Mouse (Mus musculus): ENCODE data around the gene Rassf4. TPM values are rescaled to one million over a fixed set of nuclear protein-coding genes. Genes with fewer than 3 reads are reported as not detected.
A peak's percentile ranks its signal among the peaks of the same experiment; 100 is the strongest.

Gene Rassf4
- polyA plus RNA-seq, 1 experiment from 2014 or later: 7.9 TPM

DNA sequence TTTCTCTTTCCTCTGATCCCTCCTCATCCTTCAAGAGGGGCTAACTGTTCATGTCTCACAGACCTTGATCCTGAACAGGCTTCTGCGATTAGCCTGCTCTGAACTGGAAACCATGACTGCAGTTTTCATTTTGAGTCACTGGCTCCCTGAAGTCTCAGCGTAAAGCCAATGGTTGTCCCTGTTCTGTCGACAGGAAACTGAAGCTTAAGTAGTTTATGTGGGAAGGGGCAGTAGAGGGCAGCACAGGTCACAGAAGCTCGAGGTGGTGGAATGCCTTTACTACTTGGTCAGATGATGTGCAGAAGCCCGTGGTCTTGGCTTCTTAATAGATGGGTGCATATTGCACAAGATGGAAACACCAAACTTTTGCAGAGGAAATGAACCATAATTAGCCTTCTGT is 38.3 kb upstream of the Rassf4 start:
- H3K4me1 ChIP-seq (replicated peaks; ENCODE audit: control insufficient read depth, insufficient read depth, low read length): no peaks in the 10 kb centered on the region
- no peak overlapping the region for H3K4me2 ChIP-seq (ENCODE audit: low read length)
- no peak overlapping the region for H3K4me3 ChIP-seq (replicated peaks; ENCODE audit: low read length)
- no peak for ATAC-seq
- no peak overlapping the region for H3K9ac ChIP-seq (replicated peaks; ENCODE audit: low read depth, low read length)
- H3K27ac ChIP-seq (ENCODE audit: low read length): no peak overlapping the region
- no peaks in the 10 kb centered on the region for H3K27me3 ChIP-seq (replicated peaks; ENCODE audit: control insufficient read depth, insufficient read depth, low read length)
- H3K36me3 ChIP-seq (ENCODE audit: control insufficient read depth, insufficient read depth): no peaks in the 10 kb centered on the region
- WGBS: 38% methylated on average over 5 of the region's 5 CpGs
- H3K9me3 ChIP-seq (ENCODE audit: control insufficient read depth, low read length): no peaks in the 10 kb centered on the region

DNA sequence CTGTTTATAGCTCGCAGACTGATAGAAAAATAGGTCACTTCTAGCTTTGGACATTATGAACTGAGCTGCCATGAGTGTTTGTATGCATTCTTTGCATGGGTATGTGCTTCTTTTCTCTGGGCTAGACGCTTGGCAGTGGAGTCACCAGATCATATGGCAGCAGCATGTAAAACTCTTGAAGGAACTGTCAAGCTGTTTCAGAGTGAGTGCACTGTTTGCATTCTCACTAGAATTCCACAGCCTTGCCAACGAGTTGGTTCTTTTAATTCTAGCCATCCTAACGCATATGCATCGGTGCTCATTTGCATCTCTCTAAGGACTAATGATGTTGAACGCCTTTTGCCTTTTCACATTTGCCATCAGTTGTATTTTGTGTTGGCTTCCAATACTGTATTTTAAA is 30.6 kb upstream of the Rassf4 start:
- Histone ChIP-seq H3K4me3 (replicated peaks; ENCODE audit: low read length) (no peak overlapping the region), H3K27me3 (replicated peaks; ENCODE audit: control insufficient read depth, insufficient read depth, low read length) (no peaks in the 10 kb centered on the region), H3K9ac (replicated peaks; ENCODE audit: low read depth, low read length) (no peak overlapping the region), H3K9me3 (ENCODE audit: control insufficient read depth, low read length) (no peaks in the 10 kb centered on the region), H3K4me1 (replicated peaks; ENCODE audit: control insufficient read depth, insufficient read depth, low read length) (0 out of 2 replicates have a peak, but pooled peaks cover 3% of the 10 kb centered on the region), H3K27ac (ENCODE audit: low read length) (no peak overlapping the region), H3K4me2 (ENCODE audit: low read length) (no peak overlapping the region), H3K36me3 (ENCODE audit: control insufficient read depth, insufficient read depth) (no peaks in the 10 kb centered on the region)
- WGBS: 21% methylated on average over 6 of the region's 6 CpGs
- peak; percentile 57; the same call in 1 of the 2 replicates for ATAC-seq

DNA sequence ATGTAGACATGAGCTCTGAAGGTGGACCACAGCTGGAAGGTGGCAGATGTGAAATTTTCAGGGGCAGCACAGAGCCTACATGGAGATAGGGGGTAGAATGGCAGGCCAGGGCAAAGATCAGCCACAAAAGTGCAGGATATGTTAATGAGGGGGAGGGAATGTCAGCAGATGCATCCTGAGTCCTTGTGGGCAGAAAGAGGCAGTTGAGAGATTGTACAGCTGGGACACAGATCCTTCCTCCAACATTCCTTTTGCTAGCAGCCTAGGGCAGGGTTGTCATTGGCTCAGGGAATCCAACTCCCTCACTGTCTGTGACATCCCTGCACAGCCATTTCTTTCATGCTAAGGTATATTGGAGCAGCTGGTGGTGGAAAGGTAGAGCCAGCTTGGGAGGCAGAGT is 27.1 kb upstream of the Rassf4 start:
- no peaks in the 10 kb centered on the region for H3K36me3 ChIP-seq (ENCODE audit: control insufficient read depth, insufficient read depth)
- no peak overlapping the region for H3K9ac ChIP-seq (replicated peaks; ENCODE audit: low read depth, low read length)
- no peak for ATAC-seq
- H3K4me1 ChIP-seq (replicated peaks; ENCODE audit: control insufficient read depth, insufficient read depth, low read length): 0 out of 2 replicates have a peak, but pooled peaks cover 3% of the 10 kb centered on the region
- H3K27ac ChIP-seq (ENCODE audit: low read length): no peak overlapping the region
- no peaks in the 10 kb centered on the region for H3K9me3 ChIP-seq (ENCODE audit: control insufficient read depth, low read length)
- no peak overlapping the region for H3K4me2 ChIP-seq (ENCODE audit: low read length)
- H3K4me3 ChIP-seq (replicated peaks; ENCODE audit: low read length): no peak overlapping the region
- no peaks in the 10 kb centered on the region for H3K27me3 ChIP-seq (replicated peaks; ENCODE audit: control insufficient read depth, insufficient read depth, low read length)

DNA sequence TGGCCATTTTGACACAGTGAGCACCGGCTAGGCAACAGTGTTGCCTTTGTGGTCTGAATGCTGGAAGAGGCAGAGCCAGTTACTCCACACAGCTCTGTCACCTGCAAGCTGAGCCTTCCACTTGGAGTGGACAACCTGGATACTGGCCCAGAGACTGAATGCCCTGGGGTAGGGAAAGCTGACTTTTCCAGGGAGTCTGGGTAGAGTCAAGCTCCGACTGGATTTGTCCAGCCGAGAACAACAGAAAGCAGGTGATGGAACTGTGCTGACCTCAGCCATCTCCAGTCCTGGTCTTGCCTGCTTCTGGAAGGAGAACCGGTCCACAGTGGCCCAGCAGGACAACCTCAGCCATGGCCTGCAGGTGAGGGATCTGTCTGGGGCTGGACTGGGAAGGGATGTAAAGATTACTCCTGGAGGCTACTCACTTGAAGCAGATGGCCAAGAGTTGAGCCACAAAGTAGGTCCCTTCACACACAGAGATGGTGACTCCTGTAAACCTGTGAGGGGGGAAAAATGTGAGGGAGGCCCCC is 24.2 kb upstream of the Rassf4 start:
- WGBS: 96% methylated on average over 4 of the region's 4 CpGs
- H3K27ac ChIP-seq (ENCODE audit: low read length): no peak overlapping the region
- no peaks in the 10 kb centered on the region for H3K9me3 ChIP-seq (ENCODE audit: control insufficient read depth, low read length)
- H3K9ac ChIP-seq (replicated peaks; ENCODE audit: low read depth, low read length): no peak overlapping the region
- H3K36me3 ChIP-seq (ENCODE audit: control insufficient read depth, insufficient read depth): no peaks in the 10 kb centered on the region
- H3K4me2 ChIP-seq (ENCODE audit: low read length): no peak overlapping the region
- H3K4me1 ChIP-seq (replicated peaks; ENCODE audit: control insufficient read depth, insufficient read depth, low read length): no peaks in the 10 kb centered on the region
- H3K27me3 ChIP-seq (replicated peaks; ENCODE audit: control insufficient read depth, insufficient read depth, low read length): no peaks in the 10 kb centered on the region
- no peak overlapping the region for H3K4me3 ChIP-seq (replicated peaks; ENCODE audit: low read length)
- no peak for ATAC-seq

DNA sequence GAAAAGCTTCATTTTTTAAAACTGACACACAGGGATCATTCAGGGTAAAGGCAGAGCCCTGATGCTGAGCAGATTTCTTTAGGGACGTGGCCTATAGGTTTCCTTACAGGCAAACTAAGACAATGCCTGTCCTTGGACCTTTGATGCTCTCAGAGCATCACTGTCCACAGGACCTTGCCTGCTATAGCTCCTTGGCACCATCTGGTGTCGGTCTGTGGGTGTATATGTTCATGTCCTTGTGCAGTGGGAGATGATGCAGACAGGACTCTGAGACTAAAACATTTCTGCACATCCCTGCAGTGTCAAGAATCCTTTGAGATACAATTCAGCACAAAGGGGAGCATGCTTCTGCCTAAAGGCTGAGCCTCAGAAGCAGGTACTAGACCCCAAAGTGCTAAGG is 23.7 kb upstream of the Rassf4 start:
- H3K27me3 ChIP-seq (replicated peaks; ENCODE audit: control insufficient read depth, insufficient read depth, low read length): no peaks in the 10 kb centered on the region
- 61% methylated on average over 2 of the region's 2 CpGs for WGBS
- H3K9ac ChIP-seq (replicated peaks; ENCODE audit: low read depth, low read length): no peak overlapping the region

DNA sequence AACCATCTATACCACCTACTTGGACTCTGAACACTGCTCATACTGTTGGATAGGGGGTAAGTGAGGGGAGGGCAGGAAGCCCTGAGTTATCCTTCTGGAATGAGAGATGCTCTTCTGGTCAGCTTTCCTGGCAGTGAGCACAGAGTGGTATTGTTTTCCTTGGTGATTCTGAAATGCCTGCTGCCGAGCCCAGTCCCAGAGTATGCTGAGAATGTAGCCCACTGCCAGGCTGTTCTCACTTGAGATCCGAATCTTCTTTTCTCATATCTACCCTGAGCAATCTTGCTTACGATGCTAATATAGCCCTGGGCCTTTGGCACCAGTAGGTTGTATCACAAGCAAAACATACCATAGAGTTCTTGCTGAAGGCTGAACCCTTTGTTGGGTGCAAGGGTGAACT is 20.6 kb upstream of the Rassf4 start:
- H3K4me2 ChIP-seq (ENCODE audit: low read length): no peak overlapping the region
- no peak for ATAC-seq
- H3K27me3 ChIP-seq (replicated peaks; ENCODE audit: control insufficient read depth, insufficient read depth, low read length): no peaks in the 10 kb centered on the region
- no peaks in the 10 kb centered on the region for H3K9me3 ChIP-seq (ENCODE audit: control insufficient read depth, low read length)
- no peak overlapping the region for H3K9ac ChIP-seq (replicated peaks; ENCODE audit: low read depth, low read length)
- H3K4me1 ChIP-seq (replicated peaks; ENCODE audit: control insufficient read depth, insufficient read depth, low read length): no peaks in the 10 kb centered on the region
- H3K36me3 ChIP-seq (ENCODE audit: control insufficient read depth, insufficient read depth): no peaks in the 10 kb centered on the region
- no peak overlapping the region for H3K4me3 ChIP-seq (replicated peaks; ENCODE audit: low read length)
- H3K27ac ChIP-seq (ENCODE audit: low read length): no peak overlapping the region
- 81% methylated on average over 3 of the region's 3 CpGs for WGBS

More for the DNA sequence above, 23.7 kb upstream of the Rassf4 start:
- H3K4me2 ChIP-seq (ENCODE audit: low read length): no peak overlapping the region
- no peaks in the 10 kb centered on the region for H3K36me3 ChIP-seq (ENCODE audit: control insufficient read depth, insufficient read depth)
- H3K4me3 ChIP-seq (replicated peaks; ENCODE audit: low read length): no peak overlapping the region
- no peaks in the 10 kb centered on the region for H3K4me1 ChIP-seq (replicated peaks; ENCODE audit: control insufficient read depth, insufficient read depth, low read length)
- no peak for ATAC-seq
- H3K27ac ChIP-seq (ENCODE audit: low read length): no peak overlapping the region
- H3K9me3 ChIP-seq (ENCODE audit: control insufficient read depth, low read length): no peaks in the 10 kb centered on the region

DNA sequence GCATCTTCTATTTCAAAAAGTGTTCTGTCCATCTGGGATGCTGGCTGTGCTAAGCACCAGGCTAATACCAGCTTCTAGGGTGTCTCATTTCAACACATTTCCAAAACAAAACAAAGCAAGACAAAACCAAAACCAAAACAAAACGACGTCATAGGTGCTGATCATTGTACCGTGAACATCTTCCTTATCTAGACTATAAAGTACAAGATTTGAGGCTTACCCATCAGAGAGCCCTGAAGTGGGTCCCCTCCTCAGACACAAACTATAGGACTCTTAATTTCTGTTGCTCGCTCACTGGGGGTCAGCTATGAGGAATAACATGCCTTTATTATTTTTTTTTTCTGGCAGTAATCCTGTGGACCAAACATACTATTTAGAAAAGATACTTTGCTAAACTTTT is 19.9 kb upstream of the Rassf4 start:
- H3K27me3 ChIP-seq (replicated peaks; ENCODE audit: control insufficient read depth, insufficient read depth, low read length): no peaks in the 10 kb centered on the region
- H3K4me3 ChIP-seq (replicated peaks; ENCODE audit: low read length): no peak overlapping the region
- H3K27ac ChIP-seq (ENCODE audit: low read length): no peak overlapping the region
- no peak overlapping the region for H3K9ac ChIP-seq (replicated peaks; ENCODE audit: low read depth, low read length)
- no peaks in the 10 kb centered on the region for H3K9me3 ChIP-seq (ENCODE audit: control insufficient read depth, low read length)
- no peaks in the 10 kb centered on the region for H3K4me1 ChIP-seq (replicated peaks; ENCODE audit: control insufficient read depth, insufficient read depth, low read length)
- H3K36me3 ChIP-seq (ENCODE audit: control insufficient read depth, insufficient read depth): no peaks in the 10 kb centered on the region
- 77% methylated on average over 4 of the region's 4 CpGs for WGBS
- no peak overlapping the region for H3K4me2 ChIP-seq (ENCODE audit: low read length)
- no peak for ATAC-seq

DNA sequence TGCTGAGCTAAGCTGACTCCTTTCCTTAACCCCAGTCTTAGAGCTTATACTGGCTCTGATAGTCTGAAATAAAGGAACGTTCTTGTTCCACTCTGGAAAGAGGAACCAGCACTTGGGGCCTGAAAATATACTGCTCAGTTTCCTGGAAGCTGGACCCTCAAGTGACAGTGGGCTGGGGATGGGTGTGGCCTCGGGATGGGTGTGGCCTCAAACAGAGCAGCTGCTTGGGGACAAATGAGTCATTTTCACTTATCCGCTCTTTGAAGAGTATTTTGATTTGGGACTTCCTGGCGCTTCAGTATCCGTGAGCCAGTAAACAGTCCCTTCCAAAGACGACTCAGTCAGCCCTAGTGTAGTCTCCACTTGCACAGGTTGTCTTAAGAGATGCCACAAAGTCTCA is 8.6 kb upstream of the Rassf4 start:
- 67% methylated on average over 6 of the region's 6 CpGs for WGBS

DNA sequence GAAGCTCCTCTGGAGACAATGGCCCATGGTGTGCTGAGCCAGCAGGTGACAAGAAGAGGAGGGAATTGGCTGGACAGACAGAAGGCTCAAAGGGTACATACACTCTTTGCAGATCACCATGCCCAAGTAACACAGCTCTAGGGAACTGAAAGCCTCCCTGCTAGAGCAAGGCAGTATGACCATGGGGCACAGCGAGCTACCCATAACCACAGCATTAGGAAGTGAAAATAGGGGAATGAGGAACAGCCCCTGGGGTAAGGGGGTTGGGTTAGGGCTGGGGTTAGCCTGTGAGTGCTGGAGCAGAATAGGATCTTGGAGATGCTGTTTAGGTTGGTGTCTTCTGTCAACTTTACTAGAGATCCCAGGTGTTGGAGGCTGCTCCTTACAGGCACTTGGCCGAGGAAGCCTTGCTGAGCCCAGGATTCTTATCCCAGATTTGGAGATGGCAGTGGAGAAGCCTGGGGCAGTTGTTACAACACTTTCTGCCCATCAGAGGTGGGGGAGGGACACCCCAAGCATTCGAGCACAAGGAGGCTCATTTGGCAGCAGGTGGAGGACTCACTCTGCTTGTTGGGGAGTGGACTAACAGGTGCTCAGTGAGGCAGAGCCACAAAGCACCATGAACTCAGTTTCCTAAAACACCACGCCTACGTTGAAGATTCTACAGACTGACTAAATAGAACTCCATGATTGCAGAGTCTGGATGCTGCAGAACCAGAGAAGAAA is 6.0 kb upstream of the Rassf4 start:
- H3K27ac ChIP-seq (ENCODE audit: low read length): no peak overlapping the region
- no peaks in the 10 kb centered on the region for H3K9me3 ChIP-seq (ENCODE audit: control insufficient read depth, low read length)
- ATAC-seq: no peak
- H3K36me3 ChIP-seq (ENCODE audit: control insufficient read depth, insufficient read depth): no peaks in the 10 kb centered on the region
- no peaks in the 10 kb centered on the region for H3K27me3 ChIP-seq (replicated peaks; ENCODE audit: control insufficient read depth, insufficient read depth, low read length)
- H3K4me1 ChIP-seq (replicated peaks; ENCODE audit: control insufficient read depth, insufficient read depth, low read length): peaks cover under 1% of the 10 kb centered on the region; the same call in 1 of the 2 replicates
- H3K4me3 ChIP-seq (replicated peaks; ENCODE audit: low read length): no peak overlapping the region
- WGBS: 80% methylated on average over 5 of the region's 5 CpGs
- H3K4me2 ChIP-seq (ENCODE audit: low read length): no peak overlapping the region
- no peak overlapping the region for H3K9ac ChIP-seq (replicated peaks; ENCODE audit: low read depth, low read length)

More for the DNA sequence above, 8.6 kb upstream of the Rassf4 start:
- no peak for ATAC-seq
- Histone ChIP-seq H3K4me3 (replicated peaks; ENCODE audit: low read length) (no peak overlapping the region), H3K27ac (ENCODE audit: low read length) (no peak overlapping the region), H3K9me3 (ENCODE audit: control insufficient read depth, low read length) (no peaks in the 10 kb centered on the region), H3K27me3 (replicated peaks; ENCODE audit: control insufficient read depth, insufficient read depth, low read length) (no peaks in the 10 kb centered on the region), H3K4me2 (ENCODE audit: low read length) (no peak overlapping the region), H3K4me1 (replicated peaks; ENCODE audit: control insufficient read depth, insufficient read depth, low read length) (no peaks in the 10 kb centered on the region), H3K9ac (replicated peaks; ENCODE audit: low read depth, low read length) (no peak overlapping the region), H3K36me3 (ENCODE audit: control insufficient read depth, insufficient read depth) (no peaks in the 10 kb centered on the region)
